Mouse (Mus musculus) kidney, adult 2 months (tissue): Measurements from ENCODE around the gene Casp6.

Experiments used
- CTCF ChIP-seq: fragments of 200-500 bp; conservative IDR thresholded peaks from 2 replicates; pipeline ENCODE4 v1.5.1; 2011; ENCODE audit warnings: low read depth, mild to moderate bottlenecking, control low read depth, low read length, moderate library complexity, mixed read lengths; ENCODE audit not compliant: insufficient read depth, insufficient read length
- POLR2A ChIP-seq: fragments of 200-500 bp; IDR thresholded peaks from one replicate; pipeline ENCODE4 v1.6.1; 2011; ENCODE audit warnings: low read depth, low read length, control low read depth

DNA sequence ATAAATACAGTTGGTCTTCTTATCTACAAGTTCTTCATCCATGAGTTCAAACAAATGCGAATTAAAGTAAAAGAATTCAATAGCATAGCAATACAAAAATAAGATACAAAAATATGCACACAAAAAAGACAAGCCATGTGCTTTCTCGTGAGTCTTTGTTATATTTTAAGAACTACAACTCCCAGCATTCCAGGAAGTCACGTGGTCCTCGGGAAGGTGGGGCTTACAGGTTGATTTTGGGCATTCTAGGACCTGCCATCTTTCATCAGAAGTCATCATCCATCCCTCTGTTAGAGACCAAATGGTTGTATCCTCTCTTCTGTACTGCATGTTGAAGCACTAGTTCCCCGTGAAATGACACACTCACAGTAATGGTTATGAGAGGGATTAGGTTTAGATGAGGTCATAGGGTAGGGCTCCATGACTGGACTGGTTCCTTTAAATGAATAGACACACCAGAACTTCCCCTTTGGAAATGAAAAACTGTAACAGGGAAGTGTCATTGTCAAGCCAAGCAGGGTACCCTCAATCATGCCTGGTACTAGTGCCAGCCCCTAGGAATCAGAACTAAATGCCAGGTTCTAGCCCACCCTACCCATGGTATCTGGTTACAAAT is 48.0 kb downstream of the Casp6 start:
- TF ChIP-seq POLR2A, result no peak
- TF ChIP-seq CTCF, result no peak
